Mouse (Mus musculus) retina, postnatal 1 day (tissue): Measurements from ENCODE around the gene Rbms1.
A peak's percentile ranks its signal among the peaks of the same experiment; 100 is the strongest.

ENCODE experiments used
- DNase-seq: peaks from one replicate; pipeline ENCODE4 v3.0.0-alpha.2; 2012

Rbms1 gene

GRCm38 (mm10) chr2:60914524-60915280, 48.3 kb downstream of the Rbms1 start:
- no peak for DNase-seq

DNA sequence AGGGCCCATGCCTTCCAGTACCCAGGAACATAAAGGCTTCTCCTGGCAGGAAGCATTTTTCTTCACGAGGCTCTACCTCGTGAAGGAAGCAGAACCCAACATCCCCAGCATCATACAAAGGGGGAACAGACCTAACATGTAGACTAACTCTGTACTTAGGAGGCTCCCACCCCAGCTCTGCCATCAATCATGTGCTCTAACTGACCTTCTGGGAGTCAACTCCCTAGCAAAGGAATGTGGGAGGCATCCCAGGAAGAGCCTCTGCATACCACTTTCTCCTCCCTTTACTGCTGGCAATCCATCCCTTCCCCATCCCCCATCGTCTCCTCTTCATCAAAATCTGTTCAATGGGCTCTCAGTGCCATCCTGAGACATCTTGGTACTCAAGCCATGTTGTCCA, 49.7 kb downstream of the Rbms1 start:
- no peak for DNase-seq

GRCm38 (mm10) chr2:60911716-60912115, 51.3 kb downstream of the Rbms1 start:
- no peak for DNase-seq

DNA sequence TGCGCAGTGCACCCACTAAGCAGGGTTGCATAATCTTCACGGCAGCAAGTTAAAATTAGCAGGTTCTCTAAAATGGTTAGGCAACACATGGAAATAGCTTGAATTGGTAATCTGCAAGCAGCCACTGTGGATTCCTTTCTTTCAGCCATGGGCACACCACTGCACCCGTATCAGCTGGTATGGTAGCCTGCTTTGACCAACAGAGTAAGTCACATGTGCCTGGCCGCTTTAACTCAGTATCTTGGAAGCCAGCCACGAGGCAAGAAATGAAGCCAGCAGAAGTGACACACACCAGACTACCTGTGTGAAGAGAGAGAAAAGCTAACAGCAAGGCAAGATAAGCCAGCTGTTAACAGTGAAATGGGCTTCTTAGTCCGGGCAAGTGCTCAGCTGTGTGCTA, 52.2 kb downstream of the Rbms1 start:
- DNase-seq = no peak

DNA sequence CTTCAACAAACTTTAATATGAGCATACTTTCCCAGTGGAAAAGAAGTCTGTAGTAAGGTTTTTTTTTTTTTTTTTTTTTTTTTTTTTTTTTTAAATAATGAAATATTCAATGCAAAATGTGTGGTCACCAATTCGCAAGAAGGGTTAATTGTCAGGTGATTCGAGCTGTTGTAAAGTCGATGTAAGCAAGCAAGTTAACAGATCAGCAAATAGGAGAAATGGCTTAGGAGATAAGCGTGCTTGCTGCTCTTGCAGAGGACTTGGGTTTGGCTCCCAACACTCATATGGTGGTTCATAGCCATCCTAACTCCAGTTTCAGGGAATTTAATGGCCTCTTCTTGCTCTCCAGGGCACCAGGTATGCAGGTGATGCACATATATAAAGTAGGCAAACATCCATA, 54.4 kb downstream of the Rbms1 start:
- DNase-seq = no peak

DNA sequence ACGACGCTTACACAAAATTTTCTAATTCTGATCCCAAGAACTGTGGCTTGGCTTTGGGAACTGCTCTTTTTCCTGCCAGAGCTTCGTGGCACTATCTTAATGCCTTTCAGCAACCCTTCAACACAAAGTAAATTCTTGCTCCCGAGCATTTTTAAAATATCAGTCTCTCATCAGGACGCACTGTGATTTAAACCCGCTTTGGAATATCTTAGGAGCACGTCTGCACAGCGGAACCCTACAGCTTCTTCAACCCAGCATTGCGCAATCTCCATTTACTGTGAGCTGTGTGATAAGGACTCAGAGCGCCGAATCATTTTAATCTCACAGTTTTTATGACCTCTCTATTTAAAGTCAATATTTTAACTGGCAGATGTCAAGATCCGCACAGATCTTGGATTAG, 54.9 kb downstream of the Rbms1 start:
- no peak for DNase-seq

GRCm38 (mm10) chr2:60905283-60905682, 57.7 kb downstream of the Rbms1 start:
- DNase-seq = no peak

- no peak for DNase-seq
Observed at GRCm38 (mm10) chr2:60904141-60904540, 58.9 kb downstream of the Rbms1 start.

DNA sequence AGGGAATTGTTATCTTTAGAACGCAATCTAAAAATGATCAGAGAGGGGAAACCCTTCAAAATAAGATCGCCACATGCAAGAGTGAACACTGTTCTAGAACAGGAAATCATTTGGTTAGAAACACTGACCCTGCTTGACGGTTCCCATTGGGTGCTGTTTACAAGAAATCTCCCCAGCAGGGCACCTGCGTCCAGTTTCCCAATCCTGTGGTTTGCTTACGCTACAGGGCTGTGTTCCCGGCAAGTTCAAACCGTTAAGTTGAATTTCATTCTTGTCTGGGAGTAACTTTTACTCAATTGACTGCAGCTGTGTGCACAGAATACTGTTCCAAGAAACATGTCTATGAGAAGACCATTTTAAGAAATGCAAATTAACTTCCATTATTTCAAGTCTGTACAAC, 59.5 kb downstream of the Rbms1 start:
- no peak for DNase-seq

DNA sequence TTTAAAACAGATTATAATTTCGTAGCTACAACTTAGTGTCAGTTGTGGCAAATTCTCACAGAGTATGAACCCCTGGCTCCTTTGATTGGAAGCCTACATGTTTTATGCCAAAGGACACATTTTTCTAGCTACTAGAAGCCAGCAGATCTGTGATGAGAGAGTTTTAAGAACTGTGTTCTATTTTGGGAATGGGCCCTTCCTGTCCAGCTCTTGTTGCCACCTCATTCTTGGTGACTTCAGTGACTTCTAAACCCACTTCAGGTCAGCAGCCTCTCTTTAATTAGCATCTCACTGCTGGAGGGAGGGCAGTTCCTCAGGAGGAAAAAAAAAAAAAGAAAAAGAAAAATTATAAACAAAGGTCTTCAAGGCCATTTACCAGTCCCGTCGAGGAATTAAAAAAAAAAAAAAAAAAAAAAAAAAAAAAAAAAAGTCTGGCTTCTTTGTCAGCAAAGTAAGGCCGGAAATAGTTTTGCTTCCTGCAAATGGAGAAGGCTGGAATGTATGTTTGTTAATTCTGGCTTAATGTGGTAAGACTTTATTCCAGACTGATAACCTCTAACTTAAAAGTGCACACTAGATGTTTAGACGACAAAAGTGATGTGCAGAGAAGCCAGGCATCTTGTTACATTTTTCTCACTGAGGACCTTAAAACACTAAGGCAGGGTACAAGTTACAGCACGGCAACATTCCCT, 60.4 kb downstream of the Rbms1 start:
- no peak for DNase-seq

GRCm38 (mm10) chr2:60901511-60901951, 61.5 kb downstream of the Rbms1 start:
- no peak for DNase-seq

DNA sequence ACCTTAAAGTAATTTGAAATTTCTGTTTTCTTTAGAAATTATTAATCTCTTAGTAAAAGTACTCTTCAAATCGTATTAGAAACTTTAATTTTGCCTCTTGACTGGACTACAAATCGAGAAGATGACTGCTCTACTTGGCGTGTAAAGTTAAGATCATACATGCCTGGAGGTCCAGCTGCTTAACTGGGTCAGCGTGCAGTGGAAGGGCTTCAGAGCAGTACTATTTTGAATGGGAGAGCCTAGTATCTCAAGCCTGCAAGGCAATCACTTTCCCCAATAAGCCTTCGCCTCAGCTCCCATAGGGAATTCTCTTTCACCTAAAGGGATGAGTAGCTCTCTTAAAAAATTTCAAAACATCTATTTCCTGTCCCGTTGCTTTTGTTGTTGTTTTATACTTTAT, 62.0 kb downstream of the Rbms1 start:
- no peak for DNase-seq

- DNase-seq = no peak
Observed at GRCm38 (mm10) chr2:60893042-60893441, 70.0 kb downstream of the Rbms1 start.

DNA sequence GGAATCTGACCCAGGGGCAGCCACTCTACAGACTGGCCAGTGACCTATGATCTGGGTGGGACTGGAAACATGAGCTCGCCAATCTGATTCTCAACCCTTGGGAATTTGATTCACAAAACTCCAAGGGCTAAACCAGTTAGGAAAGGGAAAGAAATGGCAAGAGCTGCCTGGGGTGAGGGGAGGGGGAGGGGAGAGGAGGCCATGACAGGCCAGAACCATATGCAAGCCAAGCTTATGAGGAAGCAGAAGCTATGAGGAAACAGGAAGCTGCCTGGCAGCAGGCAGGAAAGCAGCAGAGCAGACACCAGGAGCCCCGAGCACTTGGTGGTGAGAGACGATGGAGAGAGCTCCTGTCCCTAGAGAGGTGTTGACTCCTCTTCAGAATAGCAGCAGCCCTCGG, 79.1 kb downstream of the Rbms1 start:
- DNase-seq = peak; percentile 16

GRCm38 (mm10) chr2:60883043-60883365, 80.0 kb downstream of the Rbms1 start:
- DNase-seq = no peak

- no peak for DNase-seq
Observed at GRCm38 (mm10) chr2:60882202-60883042, 80.6 kb downstream of the Rbms1 start.

DNA sequence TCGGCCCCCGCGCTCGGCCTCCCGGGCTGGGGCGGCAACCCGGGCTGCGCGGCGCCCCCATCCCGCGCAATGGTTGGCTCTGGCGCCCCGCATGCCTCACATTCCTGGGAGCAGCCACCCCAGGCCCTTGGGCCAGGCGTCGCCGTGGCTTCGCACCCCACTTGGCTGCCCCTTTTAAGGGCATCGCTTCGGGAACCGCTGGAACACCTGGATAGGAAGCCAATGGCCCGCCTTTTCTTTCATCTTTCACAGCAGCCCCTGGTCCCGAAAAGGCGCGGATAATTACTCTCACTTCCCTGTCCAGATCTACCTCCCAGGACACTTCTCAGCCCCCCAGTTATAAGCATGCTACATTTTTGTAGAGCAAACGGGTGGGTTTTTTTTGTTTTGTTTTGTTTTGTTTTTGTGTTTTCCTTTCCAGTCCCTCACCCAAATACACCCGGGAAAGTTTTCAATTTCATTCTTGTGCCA, 81.4 kb downstream of the Rbms1 start:
- DNase-seq = no peak

DNA sequence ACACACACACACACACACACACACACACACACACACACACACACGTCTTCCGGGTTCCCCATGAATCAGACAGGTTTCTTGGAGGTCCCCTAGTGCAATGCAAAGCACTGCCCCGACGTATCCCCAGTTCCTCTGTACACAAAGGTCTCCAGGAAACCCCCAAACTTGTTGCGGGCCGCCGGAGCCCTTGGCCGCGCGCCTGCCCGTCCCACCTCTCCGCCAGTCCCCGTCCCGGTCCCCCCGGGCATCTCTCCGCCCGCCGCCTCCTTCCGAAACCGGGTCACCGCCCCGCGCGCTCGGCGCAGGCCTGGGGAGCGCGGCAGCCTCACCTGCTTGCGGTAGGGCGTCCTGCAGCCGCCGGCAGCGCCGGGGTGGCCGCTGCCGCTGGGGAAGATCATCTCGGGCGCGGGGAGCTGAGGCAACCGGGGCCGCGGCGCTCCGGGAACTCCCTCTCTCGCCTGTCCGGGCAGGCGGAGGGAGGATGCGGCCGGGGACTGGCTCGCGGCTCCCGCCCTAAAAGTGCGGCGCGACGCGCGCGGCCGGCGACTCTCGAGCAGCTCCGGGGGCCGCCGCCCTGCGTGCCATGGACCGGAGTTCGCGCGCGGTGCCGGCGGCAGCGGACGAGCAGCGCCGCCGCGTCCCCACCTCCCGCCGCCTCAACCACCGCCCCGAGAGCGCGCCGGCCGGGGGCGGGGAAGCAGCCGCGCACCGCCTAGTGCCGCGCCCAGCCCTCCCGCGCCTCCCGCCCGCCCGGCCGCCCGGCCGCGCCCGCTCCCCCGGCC, 82.0 kb downstream of the Rbms1 start:
- DNase-seq = peak; percentile 71

DNA sequence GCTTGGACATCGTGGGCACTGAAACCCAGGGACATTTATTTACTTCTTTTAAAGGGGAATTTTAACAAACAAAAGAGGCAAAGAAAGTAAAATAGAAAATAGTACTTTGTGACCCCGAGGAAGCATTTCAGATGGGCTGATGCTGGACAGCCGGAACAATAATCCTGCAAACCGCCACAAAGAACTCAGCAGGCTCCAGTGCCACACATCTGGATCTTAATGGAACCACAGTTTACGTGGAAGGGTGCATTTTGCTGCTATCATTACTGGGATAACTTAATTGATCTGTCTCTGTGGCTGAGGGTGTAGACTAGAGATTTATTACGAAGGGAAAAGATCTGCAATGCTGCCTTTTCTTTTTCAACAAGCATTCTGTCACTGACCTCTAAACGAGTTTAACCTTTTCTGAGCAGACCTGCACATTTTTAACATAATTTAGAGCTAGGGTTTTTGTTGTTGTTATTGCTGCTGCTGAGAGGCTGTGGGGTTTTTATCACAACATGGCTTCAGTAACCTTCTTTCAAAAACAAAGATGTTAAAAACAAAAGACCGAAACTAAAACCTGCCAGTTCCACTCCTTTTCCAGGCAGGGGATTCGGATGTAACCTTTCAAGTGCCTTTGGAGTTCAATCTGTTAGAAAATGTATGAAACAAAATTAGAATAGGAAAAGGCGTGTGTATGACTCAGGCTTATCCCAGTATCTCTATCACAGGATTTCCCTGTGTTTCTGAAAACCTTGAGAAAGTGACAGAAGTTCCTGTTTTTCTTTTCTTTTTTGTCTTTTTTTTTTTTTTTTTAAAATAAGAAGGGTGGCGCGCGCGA, 82.8 kb downstream of the Rbms1 start:
- DNase-seq = no peak

DNA sequence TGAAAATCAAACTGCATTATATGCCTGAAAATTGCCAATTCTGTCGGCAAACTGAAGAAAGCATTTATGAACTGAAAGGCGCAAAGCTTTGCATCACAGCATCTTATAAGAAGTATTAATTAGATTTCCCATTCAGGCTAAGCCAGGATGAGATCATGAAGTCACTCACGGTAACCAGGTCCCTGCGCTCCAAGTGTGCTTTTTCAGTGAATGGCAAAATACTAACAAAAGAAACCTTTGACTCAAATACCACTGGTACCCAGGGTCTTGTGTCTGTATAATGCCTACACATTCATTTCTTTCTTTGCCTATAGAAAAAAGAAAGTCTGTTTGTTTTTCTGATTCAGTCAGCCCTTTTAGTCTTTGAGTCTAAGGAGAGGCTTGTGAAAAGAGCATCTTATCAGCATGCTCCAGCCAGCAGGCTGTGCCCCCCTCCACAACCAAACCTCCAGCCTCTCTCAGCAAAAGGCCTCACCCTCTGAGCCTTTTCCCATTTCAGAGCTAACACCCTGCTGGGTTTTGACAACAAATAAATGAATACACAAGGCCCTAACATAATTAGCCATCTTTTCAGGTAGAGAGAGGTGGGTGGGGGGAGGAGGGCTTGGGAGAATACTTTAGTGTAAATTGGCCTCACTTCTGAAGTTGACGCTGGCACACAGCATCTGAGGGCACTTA, 83.7 kb downstream of the Rbms1 start:
- no peak for DNase-seq
